ENCODE assay signal across 17 mouse cellular contexts in genomic region chr19:23184068-23184467, GRCm38 (mm10).
"Had no signal": no experiment of that assay in that cellular context is flagged by ENCODE, and none has a peak within 500 bp of the region (broad histone marks: within the 10 kb centered on the region; RNA-seq: fewer than 3 reads in every experiment).

No protein-coding gene starts in this region.

- H3K36me3 ChIP-seq: liver, embryonic 13.5 days had no signal

- H3K27me3 ChIP-seq: liver, embryonic 13.5 days; neural tube, embryonic 12.5 days had no signal

- H3K4me3 ChIP-seq: left cerebral cortex, adult 2 months; liver, embryonic 13.5 days; neural tube, embryonic 12.5 days had no signal

- DNase-seq: kidney, adult 18-20 months; kidney, postnatal 25 days; layer of hippocampus, postnatal 36 days; liver, embryonic 13.5 days; lung, adult 2 months; lung, postnatal 14 days; lung, postnatal 4 days; midbrain, embryonic 14.5 days; right cerebral cortex, adult 18-20 months; right cerebral cortex, postnatal 14 days; right cerebral cortex, postnatal 4 days; thymus, adult 2 months; thymus, postnatal 14 days; thymus, postnatal 4 days had no signal

- H3K27ac ChIP-seq: left cerebral cortex, adult 2 months; liver, embryonic 13.5 days; neural tube, embryonic 12.5 days; stomach, postnatal 0 days had no signal

- H3K4me1 ChIP-seq: neural tube, embryonic 12.5 days had no signal

- H3K9me3 ChIP-seq: liver, embryonic 13.5 days; neural tube, embryonic 12.5 days had no signal
